ENCODE assay signal across 16 mouse cellular contexts in the genomic region with DNA sequence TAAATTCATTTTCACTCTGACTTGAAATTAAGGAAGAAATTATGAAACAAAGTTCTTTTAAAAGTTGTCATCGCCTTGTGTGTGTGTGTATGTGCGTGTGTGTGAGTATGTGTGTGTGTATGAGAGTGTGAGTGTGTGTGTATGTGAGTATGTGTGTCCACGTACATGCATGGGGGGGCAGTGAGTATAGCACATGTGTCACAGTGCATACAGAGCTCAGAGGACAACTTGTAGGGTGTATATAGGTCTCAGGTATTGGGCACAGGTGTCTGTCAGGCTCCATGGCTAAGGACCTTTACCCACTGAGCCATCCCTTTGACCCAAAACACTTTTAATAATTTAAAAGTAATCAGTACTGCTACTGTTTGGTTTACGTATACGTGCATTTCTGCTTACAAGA. TPM values are rescaled to one million over a fixed set of nuclear protein-coding genes. Genes with fewer than 3 reads are reported as not detected.
A peak's percentile ranks its signal among the peaks of the same experiment; 100 is the strongest.
DNase-seq lines count a peak whose midpoint lies in the region; ATAC-seq and TF ChIP-seq lines count a peak whose summit lies in the region.
"Had no signal": no experiment of that assay in that cellular context is flagged by ENCODE, and none has a peak within 500 bp of the region (broad histone marks: within the 10 kb centered on the region; RNA-seq: fewer than 3 reads in every experiment).

No protein-coding gene starts in this region.

- WGBS in forebrain, embryonic 11.5 days = 85% methylated on average over 5 of the region's 5 CpGs
- 83% methylated on average over 5 of the region's 5 CpGs for WGBS in forebrain, embryonic 15.5 days
- 84% methylated on average over 5 of the region's 5 CpGs for WGBS in hindbrain, embryonic 16.5 days
- 87% methylated on average over 5 of the region's 5 CpGs for WGBS in hindbrain, embryonic 10.5 days
- 77% methylated on average over 5 of the region's 5 CpGs for WGBS in lung, embryonic 14.5 days
- WGBS in neural tube, embryonic 14.5 days = 92% methylated on average over 5 of the region's 5 CpGs
- WGBS in neural tube, embryonic 15.5 days = 87% methylated on average over 5 of the region's 5 CpGs

- no peak overlapping the region for H3K9ac ChIP-seq in forebrain, embryonic 11.5 days (ENCODE audit: low read length)
- no peak overlapping the region for H3K9ac ChIP-seq in forebrain, embryonic 15.5 days (replicated peaks)
- H3K9ac ChIP-seq in hindbrain, embryonic 16.5 days (ENCODE audit: low read depth, low read length) = no peak overlapping the region
- H3K9ac ChIP-seq in lung, embryonic 14.5 days = no peak overlapping the region
- no peak overlapping the region for H3K9ac ChIP-seq in neural tube, embryonic 14.5 days (replicated peaks; ENCODE audit: low read depth, low read length)
- no peak overlapping the region for H3K9ac ChIP-seq in neural tube, embryonic 15.5 days (replicated peaks)
- H3K9ac ChIP-seq: heart, embryonic 15.5 days; hindbrain, embryonic 12.5 days; liver, embryonic 15.5 days; lung, embryonic 15.5 days; stomach, embryonic 15.5 days had no signal

- no peak overlapping the region for H3K4me2 ChIP-seq in forebrain, embryonic 11.5 days (ENCODE audit: low read depth, low read length, severe bottlenecking)
- H3K4me2 ChIP-seq in forebrain, embryonic 15.5 days (replicated peaks) = no peak overlapping the region
- H3K4me2 ChIP-seq in hindbrain, embryonic 16.5 days (ENCODE audit: low read length) = no peak overlapping the region
- H3K4me2 ChIP-seq in lung, embryonic 14.5 days = no peak overlapping the region
- H3K4me2 ChIP-seq in neural tube, embryonic 14.5 days (ENCODE audit: low read depth, low read length) = no peak overlapping the region
- H3K4me2 ChIP-seq in neural tube, embryonic 15.5 days = no peak overlapping the region
- H3K4me2 ChIP-seq: hindbrain, embryonic 12.5 days; liver, embryonic 15.5 days; stomach, embryonic 15.5 days had no signal

- 0 out of 2 replicates have a peak, but pooled peaks have one; percentile 33 for ATAC-seq in forebrain, embryonic 11.5 days (replicated peaks; ENCODE audit: low FRiP score)
- ATAC-seq in forebrain, embryonic 15.5 days (replicated peaks) = no peak
- peak; percentile 50; the same call in 1 of the 2 replicates for ATAC-seq in hindbrain, embryonic 16.5 days
- ATAC-seq in lung, embryonic 14.5 days (ENCODE audit: insufficient read depth) = peak; percentile 41; the same call in 1 of the 2 replicates
- ATAC-seq in neural tube, embryonic 14.5 days (ENCODE audit: low read depth) = peak; percentile 34; the same call in 1 of the 2 replicates
- no peak for ATAC-seq in neural tube, embryonic 15.5 days (ENCODE audit: low FRiP score)

- H3K27ac ChIP-seq in forebrain, embryonic 11.5 days (ENCODE audit: low read depth, low read length) = no peak overlapping the region
- H3K27ac ChIP-seq in forebrain, embryonic 15.5 days (replicated peaks) = no peak overlapping the region
- no peak overlapping the region for H3K27ac ChIP-seq in hindbrain, embryonic 16.5 days (ENCODE audit: low read depth, low read length)
- no peak overlapping the region for H3K27ac ChIP-seq in hindbrain, embryonic 10.5 days
- no peak overlapping the region for H3K27ac ChIP-seq in lung, embryonic 14.5 days (ENCODE audit: low read depth)
- H3K27ac ChIP-seq in neural tube, embryonic 14.5 days (ENCODE audit: low read depth, low read length) = no peak overlapping the region
- H3K27ac ChIP-seq in neural tube, embryonic 15.5 days (replicated peaks) = no peak overlapping the region
- H3K27ac ChIP-seq: heart, embryonic 15.5 days; hindbrain, embryonic 12.5 days; liver, embryonic 15.5 days; lung, embryonic 15.5 days; macrophage; stomach, embryonic 15.5 days had no signal

- no peak overlapping the region for H3K4me3 ChIP-seq in forebrain, embryonic 11.5 days (ENCODE audit: low read depth, low read length)
- H3K4me3 ChIP-seq in forebrain, embryonic 15.5 days = no peak overlapping the region
- H3K4me3 ChIP-seq in hindbrain, embryonic 16.5 days (ENCODE audit: low read length) = no peak overlapping the region
- H3K4me3 ChIP-seq in hindbrain, embryonic 10.5 days = no peak overlapping the region
- no peak overlapping the region for H3K4me3 ChIP-seq in lung, embryonic 14.5 days (ENCODE audit: low read depth, low read length)
- H3K4me3 ChIP-seq in neural tube, embryonic 14.5 days (ENCODE audit: low read depth, low read length) = no peak overlapping the region
- no peak overlapping the region for H3K4me3 ChIP-seq in neural tube, embryonic 15.5 days (replicated peaks)
- H3K4me3 ChIP-seq: heart, embryonic 15.5 days; hindbrain, embryonic 12.5 days; liver, embryonic 15.5 days; lung, embryonic 15.5 days; stomach, embryonic 15.5 days had no signal

- H3K36me3 ChIP-seq in forebrain, embryonic 11.5 days (ENCODE audit: control insufficient read depth, insufficient read depth, low read length) = no peaks in the 10 kb centered on the region
- peaks cover 19% of the 10 kb centered on the region for H3K36me3 ChIP-seq in forebrain, embryonic 15.5 days
- 0 out of 2 replicates have a peak, but pooled peaks cover 5% of the 10 kb centered on the region for H3K36me3 ChIP-seq in hindbrain, embryonic 16.5 days (ENCODE audit: control insufficient read depth, insufficient read depth, low read length)
- peaks cover 24% of the 10 kb centered on the region for H3K36me3 ChIP-seq in hindbrain, embryonic 10.5 days
- no peaks in the 10 kb centered on the region; the same call in 1 of the 2 replicates for H3K36me3 ChIP-seq in lung, embryonic 14.5 days (ENCODE audit: insufficient read depth)
- peaks cover 13% of the 10 kb centered on the region for H3K36me3 ChIP-seq in neural tube, embryonic 14.5 days (ENCODE audit: control insufficient read depth, insufficient read depth, low read length)
- H3K36me3 ChIP-seq in neural tube, embryonic 15.5 days = peaks cover 8% of the 10 kb centered on the region

- H3K4me1 ChIP-seq in forebrain, embryonic 11.5 days (replicated peaks; ENCODE audit: control insufficient read depth, insufficient read depth, low read length) = no peaks in the 10 kb centered on the region
- peaks cover 4% of the 10 kb centered on the region; the same call in 1 of the 2 replicates for H3K4me1 ChIP-seq in forebrain, embryonic 15.5 days
- no peaks in the 10 kb centered on the region for H3K4me1 ChIP-seq in hindbrain, embryonic 16.5 days (ENCODE audit: control insufficient read depth, insufficient read depth, low read depth, low read length)
- H3K4me1 ChIP-seq in hindbrain, embryonic 10.5 days (replicated peaks) = peaks cover 6% of the 10 kb centered on the region; the same call in 1 of the 2 replicates
- H3K4me1 ChIP-seq in lung, embryonic 14.5 days (ENCODE audit: insufficient read depth) = no peaks in the 10 kb centered on the region
- H3K4me1 ChIP-seq in neural tube, embryonic 14.5 days (ENCODE audit: control insufficient read depth, insufficient read depth, low read length) = no peaks in the 10 kb centered on the region
- H3K4me1 ChIP-seq in neural tube, embryonic 15.5 days = peaks cover 4% of the 10 kb centered on the region; the same call in 1 of the 2 replicates
- H3K4me1 ChIP-seq: heart, embryonic 15.5 days; hindbrain, embryonic 12.5 days; liver, embryonic 15.5 days had no signal

- no peaks in the 10 kb centered on the region for H3K27me3 ChIP-seq in forebrain, embryonic 11.5 days (ENCODE audit: control insufficient read depth, insufficient read depth, low read length)
- H3K27me3 ChIP-seq in forebrain, embryonic 15.5 days = no peaks in the 10 kb centered on the region
- no peaks in the 10 kb centered on the region for H3K27me3 ChIP-seq in hindbrain, embryonic 16.5 days (replicated peaks; ENCODE audit: control insufficient read depth, insufficient read depth, low read length)
- no peaks in the 10 kb centered on the region for H3K27me3 ChIP-seq in hindbrain, embryonic 10.5 days (ENCODE audit: insufficient read depth, poor library complexity, severe bottlenecking)
- H3K27me3 ChIP-seq in lung, embryonic 14.5 days (ENCODE audit: insufficient read depth, low read length) = no peaks in the 10 kb centered on the region
- H3K27me3 ChIP-seq in neural tube, embryonic 14.5 days (ENCODE audit: control insufficient read depth, insufficient read depth, low read length) = no peaks in the 10 kb centered on the region
- H3K27me3 ChIP-seq in neural tube, embryonic 15.5 days (replicated peaks) = no peaks in the 10 kb centered on the region
- H3K27me3 ChIP-seq: heart, embryonic 15.5 days; hindbrain, embryonic 12.5 days; liver, embryonic 15.5 days; lung, embryonic 15.5 days; stomach, embryonic 15.5 days had no signal

- H3K9me3 ChIP-seq in forebrain, embryonic 11.5 days (ENCODE audit: control insufficient read depth, low read length) = no peaks in the 10 kb centered on the region
- no peaks in the 10 kb centered on the region for H3K9me3 ChIP-seq in forebrain, embryonic 15.5 days
- no peaks in the 10 kb centered on the region for H3K9me3 ChIP-seq in hindbrain, embryonic 16.5 days (ENCODE audit: control insufficient read depth, low read length)
- no peaks in the 10 kb centered on the region for H3K9me3 ChIP-seq in hindbrain, embryonic 10.5 days
- H3K9me3 ChIP-seq in lung, embryonic 14.5 days (ENCODE audit: low read depth, low read length) = no peaks in the 10 kb centered on the region
- H3K9me3 ChIP-seq in neural tube, embryonic 14.5 days (ENCODE audit: control insufficient read depth, low read length) = no peaks in the 10 kb centered on the region
- no peaks in the 10 kb centered on the region for H3K9me3 ChIP-seq in neural tube, embryonic 15.5 days (replicated peaks)
- H3K9me3 ChIP-seq: G1E; heart, embryonic 15.5 days; hindbrain, embryonic 12.5 days; liver, embryonic 15.5 days; lung, embryonic 15.5 days; stomach, embryonic 15.5 days had no signal

- DNase-seq in forebrain, embryonic 11.5 days (ENCODE audit: low spot score) = peak; percentile 37
- DNase-seq in hindbrain, embryonic 10.5 days (ENCODE audit: low spot score) = no peak
- no peak for DNase-seq in lung, embryonic 14.5 days
- DNase-seq in lung, postnatal 25 days (ENCODE audit: low spot score) = no peak

- no peak for TF ChIP-seq CTCF in lung, embryonic 14.5 days (IDR thresholded peaks at IDR 0.05; ENCODE audit: low read depth)

RNA-seq across cellular contexts. Expression of gene Jkamp, which starts 18.6 kb away (rescaled TPM):
- polyA plus RNA-seq in forebrain, embryonic 11.5 days (2014; fragmentation: Nextera tagmentation; extraction: Ambion mirVana) = 59.9 and 67.3 TPM in 2 replicates
- 123 and 130 TPM in 2 replicates for polyA plus RNA-seq in forebrain, embryonic 15.5 days (2015; fragmentation: Nextera tagmentation; extraction: Ambion mirVana)
- 129 TPM in 2 replicates for polyA plus RNA-seq in hindbrain, embryonic 16.5 days (2015; fragmentation: Nextera tagmentation; extraction: Ambion mirVana)
- 85.1 and 95.7 TPM in 2 replicates for polyA plus RNA-seq in hindbrain, embryonic 10.5 days (2016; fragmentation: Nextera tagmentation; extraction: Ambion mirVana)
- polyA plus RNA-seq in lung, embryonic 14.5 days (2014; fragmentation: Nextera tagmentation; extraction: Ambion mirVana) = 54.9 and 56.8 TPM in 2 replicates
- polyA plus RNA-seq in neural tube, embryonic 14.5 days (2014; fragmentation: Nextera tagmentation; extraction: Ambion mirVana) = 101 and 113 TPM in 2 replicates
- 117 and 130 TPM in 2 replicates for polyA plus RNA-seq in neural tube, embryonic 15.5 days (2015; fragmentation: Nextera tagmentation; extraction: Ambion mirVana)

RNA-seq across cellular contexts. Expression of gene L3hypdh, which starts 18.8 kb away (rescaled TPM):
- 7.4 and 8.3 TPM in 2 replicates for polyA plus RNA-seq in forebrain, embryonic 11.5 days (2014; fragmentation: Nextera tagmentation; extraction: Ambion mirVana)
- polyA plus RNA-seq in forebrain, embryonic 15.5 days (2015; fragmentation: Nextera tagmentation; extraction: Ambion mirVana) = 7.4 and 8.2 TPM in 2 replicates
- 11.7 and 12.9 TPM in 2 replicates for polyA plus RNA-seq in hindbrain, embryonic 16.5 days (2015; fragmentation: Nextera tagmentation; extraction: Ambion mirVana)
- 9.2 and 9.9 TPM in 2 replicates for polyA plus RNA-seq in hindbrain, embryonic 10.5 days (2016; fragmentation: Nextera tagmentation; extraction: Ambion mirVana)
- 25.0 and 25.2 TPM in 2 replicates for polyA plus RNA-seq in lung, embryonic 14.5 days (2014; fragmentation: Nextera tagmentation; extraction: Ambion mirVana)
- polyA plus RNA-seq in neural tube, embryonic 14.5 days (2014; fragmentation: Nextera tagmentation; extraction: Ambion mirVana) = 14.4 and 16.6 TPM in 2 replicates
- polyA plus RNA-seq in neural tube, embryonic 15.5 days (2015; fragmentation: Nextera tagmentation; extraction: Ambion mirVana) = 11.7 and 14.4 TPM in 2 replicates

RNA-seq across cellular contexts. Expression of gene Gpr135, which starts 33.1 kb away (rescaled TPM):
- 0.68 and 0.76 TPM in 2 replicates for polyA plus RNA-seq in forebrain, embryonic 11.5 days (2014; fragmentation: Nextera tagmentation; extraction: Ambion mirVana)
- 4.0 and 4.2 TPM in 2 replicates for polyA plus RNA-seq in forebrain, embryonic 15.5 days (2015; fragmentation: Nextera tagmentation; extraction: Ambion mirVana)
- 6.9 and 7.8 TPM in 2 replicates for polyA plus RNA-seq in hindbrain, embryonic 16.5 days (2015; fragmentation: Nextera tagmentation; extraction: Ambion mirVana)
- 0.56 and 0.69 TPM in 2 replicates for polyA plus RNA-seq in hindbrain, embryonic 10.5 days (2016; fragmentation: Nextera tagmentation; extraction: Ambion mirVana)
- polyA plus RNA-seq in lung, embryonic 14.5 days (2014; fragmentation: Nextera tagmentation; extraction: Ambion mirVana) = 0.68 and 0.88 TPM in 2 replicates
- polyA plus RNA-seq in neural tube, embryonic 14.5 days (2014; fragmentation: Nextera tagmentation; extraction: Ambion mirVana) = 6.2 and 8.7 TPM in 2 replicates
- 6.0 and 8.1 TPM in 2 replicates for polyA plus RNA-seq in neural tube, embryonic 15.5 days (2015; fragmentation: Nextera tagmentation; extraction: Ambion mirVana)
- polyA plus RNA-seq: G1E; inflammation-experienced regulatory T-cells, adult 6 months; macrophage had no signal

Comparison
In these comparisons a context has a peak if more than half of its experiments do, and no peak if none do; other contexts are left out.
1. ATAC-seq: peak in forebrain, embryonic 11.5 days (single experiment), hindbrain, embryonic 16.5 days (single experiment), lung, embryonic 14.5 days (single experiment) and neural tube, embryonic 14.5 days (single experiment); none in forebrain, embryonic 15.5 days (single experiment) and neural tube, embryonic 15.5 days (single experiment).